Mouse (Mus musculus): ENCODE data around the gene Aven.

GRCm38 (mm10) chr2:112593781-112594180 lies 101.0 kb downstream of the Aven start:
- TF ChIP-seq CTCF (IDR thresholded peaks at IDR 0.05; ENCODE audit: extremely low read depth, insufficient read depth, low read length) (no peak), POLR2A (IDR thresholded peaks at IDR 0.05; ENCODE audit: extremely low read depth, insufficient read depth, low read length) (no peak)
